Mouse (Mus musculus): Measurements from ENCODE around the gene Clcn1.

DNA sequence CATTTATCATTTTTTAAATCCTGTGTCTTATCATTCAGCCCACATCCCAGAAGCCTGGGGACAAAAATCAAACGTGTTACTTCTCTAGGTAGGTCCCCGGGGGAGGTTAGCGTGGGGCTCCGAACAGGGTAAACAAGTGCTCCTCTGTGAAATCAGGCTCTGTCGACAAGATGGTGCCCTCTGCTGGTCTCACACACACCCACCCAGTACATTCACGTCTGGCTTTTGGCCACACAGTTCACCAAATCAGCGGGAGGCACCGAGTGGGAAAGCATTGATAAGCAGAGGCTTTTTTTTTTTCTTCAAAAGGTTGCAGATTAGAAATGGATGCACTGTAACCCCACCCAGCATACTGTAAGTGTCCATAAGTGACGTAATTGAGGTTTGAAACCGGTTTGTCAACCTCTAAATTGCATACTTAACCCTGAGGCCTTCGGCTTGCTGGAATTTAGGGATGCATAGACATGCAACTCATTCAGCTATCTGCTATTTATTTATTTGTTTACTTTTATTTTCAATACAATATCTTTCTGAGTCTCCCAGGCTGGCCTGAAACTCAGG is 29.1 kb upstream of the Clcn1 start:
- no peak for TF ChIP-seq CTCF (IDR thresholded peaks at IDR 0.05; ENCODE audit: low read depth, low read length)
- TF ChIP-seq GATA1 (IDR thresholded peaks at IDR 0.05; ENCODE audit: borderline replicate concordance, low read length), result no peak
- TF ChIP-seq POLR2AphosphoS5 (IDR thresholded peaks at IDR 0.05; ENCODE audit: insufficient replicate concordance, low read depth, low read length), result no peak

All from G1E (cell line).